In genomic region chr19:16367218-16367617, GRCm38 (mm10) we compare ENCODE assay signal across 9 mouse cellular contexts.
DNase-seq lines count a peak whose midpoint lies in the region; ATAC-seq lines count a peak whose summit lies in the region.
"Had no signal": no experiment of that assay in that cellular context is flagged by ENCODE, and none has a peak within 500 bp of the region (broad histone marks: within the 10 kb centered on the region; RNA-seq: fewer than 3 reads in every experiment).

No protein-coding gene starts in this region.

- H3K4me2 ChIP-seq in midbrain, embryonic 14.5 days (ENCODE audit: low read length), result no peak overlapping the region
- no peak overlapping the region for H3K4me2 ChIP-seq in midbrain, embryonic 11.5 days
- no peak overlapping the region for H3K4me2 ChIP-seq in hindbrain, embryonic 15.5 days
- no peak overlapping the region for H3K4me2 ChIP-seq in neural tube, embryonic 15.5 days

- H3K9ac ChIP-seq in midbrain, embryonic 14.5 days (replicated peaks; ENCODE audit: low read length), result no peak overlapping the region
- H3K9ac ChIP-seq in midbrain, embryonic 11.5 days (ENCODE audit: low read length), result no peak overlapping the region
- H3K9ac ChIP-seq in hindbrain, embryonic 15.5 days, result no peak overlapping the region
- H3K9ac ChIP-seq in neural tube, embryonic 15.5 days (replicated peaks), result no peak overlapping the region

- H3K27me3 ChIP-seq in midbrain, embryonic 14.5 days (ENCODE audit: control insufficient read depth, insufficient read depth, low read length), result no peaks in the 10 kb centered on the region
- no peaks in the 10 kb centered on the region for H3K27me3 ChIP-seq in midbrain, embryonic 11.5 days (ENCODE audit: control insufficient read depth, insufficient read depth, low read length)
- H3K27me3 ChIP-seq in hindbrain, embryonic 15.5 days, result no peaks in the 10 kb centered on the region
- no peaks in the 10 kb centered on the region for H3K27me3 ChIP-seq in neural tube, embryonic 15.5 days (replicated peaks)

- H3K9me3 ChIP-seq in midbrain, embryonic 14.5 days (ENCODE audit: control insufficient read depth, low read length), result no peaks in the 10 kb centered on the region
- H3K9me3 ChIP-seq in midbrain, embryonic 11.5 days (ENCODE audit: control insufficient read depth, low read length), result no peaks in the 10 kb centered on the region
- H3K9me3 ChIP-seq in hindbrain, embryonic 15.5 days, result no peaks in the 10 kb centered on the region
- no peaks in the 10 kb centered on the region for H3K9me3 ChIP-seq in neural tube, embryonic 15.5 days (replicated peaks)

- 0 out of 2 replicates have a peak, but pooled peaks cover 11% of the 10 kb centered on the region for H3K4me1 ChIP-seq in midbrain, embryonic 14.5 days (ENCODE audit: control insufficient read depth, insufficient read depth, low read length)
- peaks cover 2% of the 10 kb centered on the region; the same call in 1 of the 2 replicates for H3K4me1 ChIP-seq in midbrain, embryonic 11.5 days (ENCODE audit: control insufficient read depth, insufficient read depth, low read length)
- peaks cover 17% of the 10 kb centered on the region for H3K4me1 ChIP-seq in hindbrain, embryonic 15.5 days (replicated peaks)
- H3K4me1 ChIP-seq in neural tube, embryonic 15.5 days, result peaks cover 15% of the 10 kb centered on the region

- peak; percentile 9 to 24 for DNase-seq in adrenal gland, postnatal 36 days
- no peak for DNase-seq in adrenal gland, adult 2 months
- DNase-seq in midbrain, embryonic 14.5 days, result peak; percentile 43
- no peak for DNase-seq in midbrain, embryonic 11.5 days (ENCODE audit: low spot score, missing footprints)
- DNase-seq in adrenal gland, postnatal 25 days, result no peak
- no peak for DNase-seq in adrenal gland, postnatal 14 days
- DNase-seq: cerebellum, postnatal 14 days had no signal

- no peak for ATAC-seq in midbrain, embryonic 14.5 days (ENCODE audit: low FRiP score, low TSS enrichment)
- ATAC-seq in midbrain, embryonic 11.5 days (ENCODE audit: low FRiP score), result no peak
- 0 out of 2 replicates have a peak, but pooled peaks have one; percentile 36 for ATAC-seq in hindbrain, embryonic 15.5 days (ENCODE audit: low FRiP score, low read depth)
- 0 out of 2 replicates have a peak, but pooled peaks have one; percentile 26 for ATAC-seq in neural tube, embryonic 15.5 days (ENCODE audit: low FRiP score)

- peak overlapping the region; percentile 17 for H3K27ac ChIP-seq in midbrain, embryonic 14.5 days (replicated peaks; ENCODE audit: low read depth, low read length)
- H3K27ac ChIP-seq in midbrain, embryonic 11.5 days (ENCODE audit: low read depth, low read length), result no peak overlapping the region
- H3K27ac ChIP-seq in hindbrain, embryonic 15.5 days (replicated peaks), result no peak overlapping the region
- peak overlapping the region; percentile 33 for H3K27ac ChIP-seq in neural tube, embryonic 15.5 days (replicated peaks)

- H3K36me3 ChIP-seq in midbrain, embryonic 14.5 days (ENCODE audit: control insufficient read depth, insufficient read depth, low read length), result no peaks in the 10 kb centered on the region; the same call in 1 of the 2 replicates
- no peaks in the 10 kb centered on the region for H3K36me3 ChIP-seq in midbrain, embryonic 11.5 days (ENCODE audit: control insufficient read depth, insufficient read depth, low read length)
- no peaks in the 10 kb centered on the region for H3K36me3 ChIP-seq in hindbrain, embryonic 15.5 days
- H3K36me3 ChIP-seq in neural tube, embryonic 15.5 days, result no peaks in the 10 kb centered on the region

- H3K4me3 ChIP-seq in midbrain, embryonic 14.5 days (replicated peaks; ENCODE audit: low read depth, low read length), result no peak overlapping the region
- H3K4me3 ChIP-seq in midbrain, embryonic 11.5 days (ENCODE audit: low read depth, low read length), result no peak overlapping the region
- no peak overlapping the region for H3K4me3 ChIP-seq in hindbrain, embryonic 15.5 days
- H3K4me3 ChIP-seq in neural tube, embryonic 15.5 days (replicated peaks), result no peak overlapping the region

- WGBS in midbrain, embryonic 14.5 days, result 70% methylated on average over 10 of the region's 10 CpGs
- 85% methylated on average over 10 of the region's 10 CpGs for WGBS in midbrain, embryonic 11.5 days
- WGBS in hindbrain, embryonic 15.5 days, result 62% methylated on average over 10 of the region's 10 CpGs
- 61% methylated on average over 10 of the region's 10 CpGs for WGBS in neural tube, embryonic 15.5 days

Comparison
In these comparisons a context has a peak if more than half of its experiments do, and no peak if none do; other contexts are left out.
1. DNase-seq: peak in adrenal gland, postnatal 36 days (2 of 2) and midbrain, embryonic 14.5 days (single experiment); none in adrenal gland, adult 2 months (single experiment), midbrain, embryonic 11.5 days (single experiment), adrenal gland, postnatal 25 days (single experiment) and adrenal gland, postnatal 14 days (single experiment).
2. H3K27ac ChIP-seq: peak in midbrain, embryonic 14.5 days (single experiment) and neural tube, embryonic 15.5 days (single experiment); none in midbrain, embryonic 11.5 days (single experiment) and hindbrain, embryonic 15.5 days (single experiment).
3. ATAC-seq: peak in hindbrain, embryonic 15.5 days (single experiment) and neural tube, embryonic 15.5 days (single experiment); none in midbrain, embryonic 14.5 days (single experiment) and midbrain, embryonic 11.5 days (single experiment).